20 mouse cellular contexts compared by ENCODE assay signal in genomic region chr9:37121761-37122331, GRCm38 (mm10). TPM values are rescaled to one million over a fixed set of nuclear protein-coding genes. Genes with fewer than 3 reads are reported as not detected.
DNase-seq lines count a peak whose midpoint lies in the region; ATAC-seq and TF ChIP-seq lines count a peak whose summit lies in the region.
"Had no signal": no experiment of that assay in that cellular context is flagged by ENCODE, and none has a peak within 500 bp of the region (broad histone marks: within the 10 kb centered on the region; RNA-seq: fewer than 3 reads in every experiment).

No protein-coding gene starts in this region.

- TF ChIP-seq CTCF in kidney, postnatal 0 days (IDR thresholded peaks at IDR 0.05; ENCODE audit: low read depth), result no peak

- H3K4me3 ChIP-seq in forebrain, embryonic 12.5 days (replicated peaks), result no peak overlapping the region
- no peak overlapping the region for H3K4me3 ChIP-seq in forebrain, embryonic 14.5 days (ENCODE audit: low read depth, low read length)
- H3K4me3 ChIP-seq in kidney, postnatal 0 days (replicated peaks; ENCODE audit: low read depth, low read length), result no peak overlapping the region
- H3K4me3 ChIP-seq in limb, embryonic 13.5 days, result no peak overlapping the region
- H3K4me3 ChIP-seq: embryonic facial prominence, embryonic 10.5 days; erythroblast, embryonic 14.5 days; heart, embryonic 15.5 days; hindbrain, embryonic 10.5 days; limb, embryonic 15.5 days had no signal

- no peak overlapping the region for H3K4me2 ChIP-seq in forebrain, embryonic 12.5 days
- no peak overlapping the region for H3K4me2 ChIP-seq in forebrain, embryonic 14.5 days (ENCODE audit: low read length)
- H3K4me2 ChIP-seq in kidney, postnatal 0 days (ENCODE audit: low read length), result no peak overlapping the region
- H3K4me2 ChIP-seq in limb, embryonic 13.5 days (replicated peaks), result peak overlapping the region; percentile 19
- H3K4me2 ChIP-seq: heart, embryonic 15.5 days; limb, embryonic 15.5 days had no signal

- H3K4me1 ChIP-seq in forebrain, embryonic 12.5 days, result peaks cover 36% of the 10 kb centered on the region
- peaks cover 24% of the 10 kb centered on the region for H3K4me1 ChIP-seq in forebrain, embryonic 14.5 days (ENCODE audit: control insufficient read depth, insufficient read depth, low read length)
- H3K4me1 ChIP-seq in kidney, postnatal 0 days (replicated peaks; ENCODE audit: insufficient read depth, low read length), result peaks cover 3% of the 10 kb centered on the region; the same call in 1 of the 2 replicates
- H3K4me1 ChIP-seq in limb, embryonic 13.5 days, result peaks cover 52% of the 10 kb centered on the region
- H3K4me1 ChIP-seq: heart, embryonic 15.5 days had no signal

- no peak overlapping the region for H3K9ac ChIP-seq in forebrain, embryonic 12.5 days
- no peak overlapping the region for H3K9ac ChIP-seq in forebrain, embryonic 14.5 days (ENCODE audit: low read length)
- no peak overlapping the region for H3K9ac ChIP-seq in kidney, postnatal 0 days (ENCODE audit: low read depth, low read length)
- no peak overlapping the region for H3K9ac ChIP-seq in limb, embryonic 13.5 days
- H3K9ac ChIP-seq: heart, embryonic 15.5 days; limb, embryonic 15.5 days; liver, postnatal 0 days had no signal

- H3K9me3 ChIP-seq in forebrain, embryonic 12.5 days, result no peaks in the 10 kb centered on the region
- H3K9me3 ChIP-seq in forebrain, embryonic 14.5 days (replicated peaks; ENCODE audit: control insufficient read depth, low read length), result no peaks in the 10 kb centered on the region
- H3K9me3 ChIP-seq in kidney, postnatal 0 days (replicated peaks; ENCODE audit: low read length), result no peaks in the 10 kb centered on the region
- no peaks in the 10 kb centered on the region for H3K9me3 ChIP-seq in limb, embryonic 13.5 days
- H3K9me3 ChIP-seq: embryonic facial prominence, embryonic 10.5 days; heart, embryonic 15.5 days; hindbrain, embryonic 10.5 days; limb, embryonic 15.5 days had no signal

- 26% methylated on average over 4 of the region's 4 CpGs for WGBS in forebrain, embryonic 12.5 days
- WGBS in forebrain, embryonic 14.5 days, result 14% methylated on average over 4 of the region's 4 CpGs
- 27% methylated on average over 4 of the region's 4 CpGs for WGBS in kidney, postnatal 0 days
- 5% methylated on average over 4 of the region's 4 CpGs for WGBS in limb, embryonic 13.5 days

- peaks cover 16% of the 10 kb centered on the region for H3K27me3 ChIP-seq in forebrain, embryonic 12.5 days
- H3K27me3 ChIP-seq in forebrain, embryonic 14.5 days (replicated peaks; ENCODE audit: control insufficient read depth, insufficient read depth, low read length), result no peaks in the 10 kb centered on the region; the same call in 1 of the 2 replicates
- H3K27me3 ChIP-seq in kidney, postnatal 0 days (ENCODE audit: insufficient read depth, low read length), result no peaks in the 10 kb centered on the region
- H3K27me3 ChIP-seq in limb, embryonic 13.5 days, result peaks cover 82% of the 10 kb centered on the region
- H3K27me3 ChIP-seq: heart, embryonic 15.5 days had no signal

- ATAC-seq in forebrain, embryonic 12.5 days (ENCODE audit: low FRiP score), result no peak
- ATAC-seq in forebrain, embryonic 14.5 days, result no peak
- no peak for ATAC-seq in kidney, postnatal 0 days (replicated peaks; ENCODE audit: low FRiP score, low read depth)
- ATAC-seq in limb, embryonic 13.5 days (ENCODE audit: low FRiP score, low read depth), result peak; percentile 44; the same call in 1 of the 2 replicates
- ATAC-seq: intestine, embryonic 16.5 days; liver, postnatal 0 days; midbrain, embryonic 16.5 days had no signal

- H3K36me3 ChIP-seq in forebrain, embryonic 12.5 days (replicated peaks), result no peaks in the 10 kb centered on the region
- no peaks in the 10 kb centered on the region for H3K36me3 ChIP-seq in forebrain, embryonic 14.5 days (ENCODE audit: control insufficient read depth, insufficient read depth, low read length)
- no peaks in the 10 kb centered on the region for H3K36me3 ChIP-seq in kidney, postnatal 0 days (ENCODE audit: insufficient read depth, low read length)
- no peaks in the 10 kb centered on the region for H3K36me3 ChIP-seq in limb, embryonic 13.5 days
- H3K36me3 ChIP-seq: heart, embryonic 15.5 days; limb, embryonic 15.5 days had no signal

- no peak for DNase-seq in forebrain, embryonic 14.5 days (ENCODE audit: low spot score)
- peak; percentile 82 for DNase-seq in kidney, postnatal 0 days (ENCODE audit: low spot score)
- DNase-seq in kidney, postnatal 4 days, result no peak
- peak; percentile 26 for DNase-seq in brain, adult 2 months (ENCODE audit: low read depth, low spot score)
- DNase-seq in thymus, postnatal 4 days, result no peak
- no peak for DNase-seq in layer of hippocampus, adult 11-12 months (ENCODE audit: low spot score)
- DNase-seq: adrenal gland, postnatal 25 days; heart, adult 11 months; liver, postnatal 0 days; thymus, adult 18-20 months had no signal

- 0 out of 2 replicates have a peak overlapping the region, but pooled peaks have one; percentile 19 for H3K27ac ChIP-seq in forebrain, embryonic 12.5 days
- H3K27ac ChIP-seq in forebrain, embryonic 14.5 days (ENCODE audit: low read depth, low read length), result no peak overlapping the region
- H3K27ac ChIP-seq in kidney, postnatal 0 days, result 0 out of 2 replicates have a peak overlapping the region, but pooled peaks have one; percentile 16
- 0 out of 2 replicates have a peak overlapping the region, but pooled peaks have one; percentile 15 for H3K27ac ChIP-seq in limb, embryonic 13.5 days
- H3K27ac ChIP-seq: embryonic facial prominence, embryonic 10.5 days; heart, embryonic 15.5 days; hindbrain, embryonic 10.5 days; limb, embryonic 15.5 days; macrophage had no signal

RNA-seq across cellular contexts. Expression of gene Pknox2, which starts 25.4 kb away (rescaled TPM):
- 27.1 and 29.5 TPM in 2 replicates for polyA plus RNA-seq in forebrain, embryonic 12.5 days (2016; fragmentation: Nextera tagmentation; extraction: Ambion mirVana)
- 12.1 and 12.7 TPM in 2 replicates for polyA plus RNA-seq in forebrain, embryonic 14.5 days (2014; fragmentation: Nextera tagmentation; extraction: Ambion mirVana)
- polyA plus RNA-seq in kidney, postnatal 0 days (2015; fragmentation: Nextera tagmentation; extraction: Ambion mirVana), result 6.0 and 8.2 TPM in 2 replicates
- polyA plus RNA-seq in limb, embryonic 13.5 days (2015; fragmentation: Nextera tagmentation; extraction: Ambion mirVana), result 14.5 and 16.1 TPM in 2 replicates
- polyA plus RNA-seq: erythroblast, embryonic 14.5 days; macrophage had no signal

Comparison
In these comparisons a context has a peak if more than half of its experiments do, and no peak if none do; other contexts are left out.
1. DNase-seq: peak in kidney, postnatal 0 days (single experiment) and brain, adult 2 months (single experiment); none in forebrain, embryonic 14.5 days (single experiment), kidney, postnatal 4 days (0 of 2), thymus, postnatal 4 days (single experiment) and layer of hippocampus, adult 11-12 months (single experiment).